Mouse (Mus musculus): ENCODE measurements around the gene Klk12.

Klk12 gene

GRCm38 (mm10) chr7:43768597-43768996 lies at the start of gene Klk12:
Gene Klk12 (plus strand): TSS chr7:43768897.
- no peak for DNase-seq (ENCODE audit: low read depth, low spot score)

GRCm38 (mm10) chr7:43747788-43748187 lies 20.9 kb upstream of the Klk12 start:
- DNase-seq (ENCODE audit: low read depth, low spot score) = no peak

- DNase-seq (ENCODE audit: low read depth, low spot score) = no peak
Measured at GRCm38 (mm10) chr7:43752806-43753205, 15.9 kb upstream of the Klk12 start.

GRCm38 (mm10) chr7:43766484-43766883 lies 2.2 kb upstream of the Klk12 start:
- DNase-seq (ENCODE audit: low read depth, low spot score) = no peak

- no peak for DNase-seq (ENCODE audit: low read depth, low spot score)
Measured at GRCm38 (mm10) chr7:43769636-43770035, 939 bp downstream of the Klk12 start.

- no peak for DNase-seq (ENCODE audit: low read depth, low spot score)
Measured at GRCm38 (mm10) chr7:43770701-43771100, 2.0 kb downstream of the Klk12 start.

GRCm38 (mm10) chr7:43771916-43772315 lies 3.2 kb downstream of the Klk12 start:
- no peak for DNase-seq (ENCODE audit: low read depth, low spot score)

GRCm38 (mm10) chr7:43772901-43773300 lies 4.2 kb downstream of the Klk12 start:
- no peak for DNase-seq (ENCODE audit: low read depth, low spot score)

- DNase-seq (ENCODE audit: low read depth, low spot score) = no peak
Measured at GRCm38 (mm10) chr7:43774364-43774763, 5.7 kb downstream of the Klk12 start, which contains the start of gene Klk11. Gene Klk11 (plus strand): TSS chr7:43774604.

GRCm38 (mm10) chr7:43774802-43775201 lies 6.1 kb downstream of the Klk12 start:
- DNase-seq (ENCODE audit: low read depth, low spot score) = no peak

GRCm38 (mm10) chr7:43775311-43776057 lies 6.8 kb downstream of the Klk12 start:
- no peak for DNase-seq (ENCODE audit: low read depth, low spot score)

- DNase-seq (ENCODE audit: low read depth, low spot score) = no peak
Measured at GRCm38 (mm10) chr7:43776506-43776905, 7.8 kb downstream of the Klk12 start.

GRCm38 (mm10) chr7:43777423-43777822 lies 8.7 kb downstream of the Klk12 start:
- no peak for DNase-seq (ENCODE audit: low read depth, low spot score)

GRCm38 (mm10) chr7:43778176-43778970 lies 9.7 kb downstream of the Klk12 start:
- no peak for DNase-seq (ENCODE audit: low read depth, low spot score)

GRCm38 (mm10) chr7:43780241-43780640 lies 11.5 kb downstream of the Klk12 start:
- DNase-seq (ENCODE audit: low read depth, low spot score) = no peak

GRCm38 (mm10) chr7:43780746-43781145 lies 12.0 kb downstream of the Klk12 start, which contains the start of gene Klk10:
Gene Klk10 (plus strand): TSS chr7:43781035.
- DNase-seq (ENCODE audit: low read depth, low spot score) = no peak

GRCm38 (mm10) chr7:43781541-43781940 lies 12.8 kb downstream of the Klk12 start:
- DNase-seq (ENCODE audit: low read depth, low spot score) = no peak

GRCm38 (mm10) chr7:43782275-43783265 lies 13.9 kb downstream of the Klk12 start:
- DNase-seq (ENCODE audit: low read depth, low spot score) = no peak

- DNase-seq (ENCODE audit: low read depth, low spot score) = no peak
Measured at GRCm38 (mm10) chr7:43785286-43785685, 16.6 kb downstream of the Klk12 start.

GRCm38 (mm10) chr7:43788096-43788495 lies 19.4 kb downstream of the Klk12 start:
- no peak for DNase-seq (ENCODE audit: low read depth, low spot score)

- no peak for DNase-seq (ENCODE audit: low read depth, low spot score)
Measured at GRCm38 (mm10) chr7:43789295-43789694, 20.6 kb downstream of the Klk12 start.

Data from brain, embryonic 18.5 days (tissue).